Mouse (Mus musculus): ENCODE measurements around the gene E130208F15Rik. TPM values are rescaled to one million over a fixed set of nuclear protein-coding genes. Genes with fewer than 3 reads are reported as not detected.

Gene E130208F15Rik
- polyA plus RNA-seq, 1 experiment from 2014 or later = 2.6 TPM

GRCm38 (mm10) chr7:30346635-30347379, 25.3 kb downstream of the E130208F15Rik start:
- Histone ChIP-seq H3K27me3 (peaks cover 45% of the 10 kb centered on the region), H3K9me3 (replicated peaks) (no peaks in the 10 kb centered on the region), H3K4me2 (no peak overlapping the region), H3K9ac (no peak overlapping the region), H3K27ac (no peak overlapping the region), H3K4me3 (replicated peaks) (no peak overlapping the region), H3K4me1 (peaks cover 3% of the 10 kb centered on the region; the same call in 1 of the 2 replicates), H3K36me3 (no peaks in the 10 kb centered on the region)
- WGBS = 26% methylated on average over 21 of the region's 21 CpGs
- no peak for ATAC-seq (replicated peaks; ENCODE audit: low FRiP score)

GRCm38 (mm10) chr7:30347828-30348227, 26.3 kb downstream of the E130208F15Rik start:
- no peaks in the 10 kb centered on the region for H3K36me3 ChIP-seq
- H3K4me3 ChIP-seq (replicated peaks) = no peak overlapping the region
- 0 out of 2 replicates have a peak, but pooled peaks have one; percentile 36 for ATAC-seq (replicated peaks; ENCODE audit: low FRiP score)
- peaks cover 42% of the 10 kb centered on the region for H3K27me3 ChIP-seq
- no peak overlapping the region for H3K9ac ChIP-seq
- H3K27ac ChIP-seq = no peak overlapping the region
- 2% methylated on average over 30 of the region's 30 CpGs for WGBS
- no peaks in the 10 kb centered on the region for H3K9me3 ChIP-seq (replicated peaks)
- peak overlapping the region; percentile 45 for H3K4me2 ChIP-seq
- peaks cover 3% of the 10 kb centered on the region; the same call in 1 of the 2 replicates for H3K4me1 ChIP-seq

GRCm38 (mm10) chr7:30353279-30353822, 31.8 kb downstream of the E130208F15Rik start:
- 8% methylated on average over 6 of the region's 6 CpGs for WGBS
- H3K9ac ChIP-seq = no peak overlapping the region
- H3K36me3 ChIP-seq = peaks cover 11% of the 10 kb centered on the region
- H3K4me3 ChIP-seq (replicated peaks) = no peak overlapping the region
- H3K27me3 ChIP-seq = peaks cover 16% of the 10 kb centered on the region
- no peak overlapping the region for H3K27ac ChIP-seq
- H3K4me1 ChIP-seq = peaks cover 19% of the 10 kb centered on the region
- ATAC-seq (replicated peaks; ENCODE audit: low FRiP score) = 0 out of 2 replicates have a peak, but pooled peaks have one; percentile 28
- no peaks in the 10 kb centered on the region for H3K9me3 ChIP-seq (replicated peaks)
- H3K4me2 ChIP-seq = no peak overlapping the region

- no peak overlapping the region for H3K9ac ChIP-seq
- 69% methylated on average over 4 of the region's 4 CpGs for WGBS
- H3K4me3 ChIP-seq (replicated peaks) = no peak overlapping the region
- H3K27me3 ChIP-seq = peaks cover 9% of the 10 kb centered on the region; the same call in 1 of the 2 replicates
- peaks cover 25% of the 10 kb centered on the region for H3K4me1 ChIP-seq
- no peak for ATAC-seq (replicated peaks; ENCODE audit: low FRiP score)
- no peak overlapping the region for H3K27ac ChIP-seq
- H3K36me3 ChIP-seq = peaks cover 11% of the 10 kb centered on the region
- H3K4me2 ChIP-seq = no peak overlapping the region
- no peaks in the 10 kb centered on the region for H3K9me3 ChIP-seq (replicated peaks)
Observed at GRCm38 (mm10) chr7:30354059-30354458, 32.5 kb downstream of the E130208F15Rik start.

GRCm38 (mm10) chr7:30358378-30359186, 37.0 kb downstream of the E130208F15Rik start:
- Histone ChIP-seq H3K4me3 (replicated peaks) (peak overlapping the region; percentile 21; the same call in 1 of the 2 replicates), H3K9ac (no peak overlapping the region), H3K36me3 (peaks cover 22% of the 10 kb centered on the region), H3K27me3 (no peaks in the 10 kb centered on the region), H3K27ac (peak overlapping the region; percentile 95), H3K4me2 (peak overlapping the region; percentile 50), H3K4me1 (peaks cover 63% of the 10 kb centered on the region), H3K9me3 (replicated peaks) (no peaks in the 10 kb centered on the region)
- ATAC-seq (replicated peaks; ENCODE audit: low FRiP score) = peak; percentile 38; the same call in 1 of the 2 replicates
- WGBS = 55% methylated on average over 7 of the region's 7 CpGs

- peaks cover 22% of the 10 kb centered on the region for H3K36me3 ChIP-seq
- H3K4me2 ChIP-seq = peak overlapping the region; percentile 50
- peak overlapping the region; percentile 21 for H3K4me3 ChIP-seq (replicated peaks)
- WGBS = 79% methylated on average over 31 of the region's 31 CpGs
- H3K9ac ChIP-seq = peak overlapping the region; percentile 15; the same call in 1 of the 2 replicates
- no peak for ATAC-seq (replicated peaks; ENCODE audit: low FRiP score)
- peaks cover 60% of the 10 kb centered on the region for H3K4me1 ChIP-seq
- no peaks in the 10 kb centered on the region for H3K9me3 ChIP-seq (replicated peaks)
- peak overlapping the region; percentile 95 for H3K27ac ChIP-seq
- H3K27me3 ChIP-seq = peaks cover 7% of the 10 kb centered on the region
Observed at GRCm38 (mm10) chr7:30359276-30359865, 37.8 kb downstream of the E130208F15Rik start.

- Histone ChIP-seq H3K4me3 (replicated peaks) (peak overlapping the region; percentile 21; the same call in 1 of the 2 replicates), H3K27me3 (peaks cover 12% of the 10 kb centered on the region), H3K27ac (peak overlapping the region; percentile 95), H3K4me2 (peak overlapping the region; percentile 50), H3K36me3 (peaks cover 22% of the 10 kb centered on the region), H3K9me3 (replicated peaks) (no peaks in the 10 kb centered on the region), H3K4me1 (peaks cover 60% of the 10 kb centered on the region), H3K9ac (no peak overlapping the region; the same call in 1 of the 2 replicates)
- ATAC-seq (replicated peaks; ENCODE audit: low FRiP score) = no peak
- WGBS = 88% methylated on average over 17 of the region's 17 CpGs
Observed at GRCm38 (mm10) chr7:30360028-30360427, 38.5 kb downstream of the E130208F15Rik start.

- WGBS = 1% methylated on average over 28 of the region's 55 CpGs
- Histone ChIP-seq H3K9me3 (replicated peaks) (no peaks in the 10 kb centered on the region), H3K36me3 (peaks cover 10% of the 10 kb centered on the region), H3K4me2 (peak within 1 kb of the TSS; percentile 85), H3K4me3 (replicated peaks) (peak within 1 kb of the TSS; percentile 70), H3K27ac (peak within 1 kb of the TSS; percentile 34; the same call in 1 of the 2 replicates), H3K4me1 (peaks cover 54% of the 10 kb centered on the region), H3K27me3 (peaks cover 12% of the 10 kb centered on the region), H3K9ac (peak within 1 kb of the TSS; percentile 80)
- peak; percentile 59 for ATAC-seq (replicated peaks; ENCODE audit: low FRiP score)
Observed at GRCm38 (mm10) chr7:30362652-30363343, 41.3 kb downstream of the E130208F15Rik start, which contains the start of gene Lrfn3. Gene Lrfn3, minus strand, starts transcription at chr7:30362772.

- Histone ChIP-seq H3K9ac (peak overlapping the region; percentile 80), H3K4me2 (peak overlapping the region; percentile 85), H3K27ac (no peak overlapping the region), H3K36me3 (peaks cover 10% of the 10 kb centered on the region), H3K4me1 (peaks cover 48% of the 10 kb centered on the region), H3K9me3 (replicated peaks) (no peaks in the 10 kb centered on the region), H3K4me3 (replicated peaks) (peak overlapping the region; percentile 70), H3K27me3 (peaks cover 12% of the 10 kb centered on the region)
- WGBS = 68% methylated on average over 6 of the region's 6 CpGs
- ATAC-seq (replicated peaks; ENCODE audit: low FRiP score) = no peak
Observed at GRCm38 (mm10) chr7:30363344-30363738, 41.8 kb downstream of the E130208F15Rik start.

- peaks cover 12% of the 10 kb centered on the region for H3K27me3 ChIP-seq
- 72% methylated on average over 2 of the region's 2 CpGs for WGBS
- no peaks in the 10 kb centered on the region for H3K9me3 ChIP-seq (replicated peaks)
- no peak overlapping the region for H3K9ac ChIP-seq
- no peak overlapping the region for H3K27ac ChIP-seq
- no peaks in the 10 kb centered on the region for H3K36me3 ChIP-seq
- H3K4me3 ChIP-seq (replicated peaks) = no peak overlapping the region
- ATAC-seq (replicated peaks; ENCODE audit: low FRiP score) = no peak
- peaks cover 9% of the 10 kb centered on the region for H3K4me1 ChIP-seq
- no peak overlapping the region for H3K4me2 ChIP-seq
Observed at GRCm38 (mm10) chr7:30367466-30367865, 45.9 kb downstream of the E130208F15Rik start.

Data from kidney, embryonic 15.5 days (tissue).